Mouse (Mus musculus) kidney, embryonic 14.5 days (tissue): ENCODE measurements around the gene Rps15. TPM values are rescaled to one million over a fixed set of nuclear protein-coding genes. Genes with fewer than 3 reads are reported as not detected.

Experiments
- ATAC-seq: fragments of 200-750 bp; cut with Nextera tagmentation; 2 replicates; pipeline ENCODE4 v1.8.0; 2017; ENCODE audit warnings: moderate number of reproducible peaks, mild to moderate bottlenecking, moderate TSS enrichment, moderate library complexity; ENCODE audit not compliant: low FRiP score, low TSS enrichment
- H3K27ac ChIP-seq: fragments of 300-500 bp; sonication (generic); 2 replicates; pipeline ENCODE4 v1.5.1; 2014; ENCODE audit warnings: low read depth, mild to moderate bottlenecking, low read length, moderate library complexity, mixed read lengths
- H3K27me3 ChIP-seq: fragments of 300-500 bp; sonication (generic); 2 replicates; pipeline ENCODE4 v1.6.1; 2014; ENCODE audit warnings: mild to moderate bottlenecking, low read length; ENCODE audit not compliant: control insufficient read depth, insufficient read depth
- H3K36me3 ChIP-seq: fragments of 300-500 bp; sonication (generic); 2 replicates; pipeline ENCODE4 v1.6.1; 2014; ENCODE audit warnings: low read length, mixed read lengths; ENCODE audit not compliant: control insufficient read depth, insufficient read depth
- H3K4me1 ChIP-seq: fragments of 300-500 bp; sonication (generic); 2 replicates; pipeline ENCODE4 v1.6.1; 2014; ENCODE audit warnings: low read length, mixed read lengths; ENCODE audit not compliant: control insufficient read depth, insufficient read depth
- H3K4me2 ChIP-seq: fragments of 300-500 bp; sonication (generic); replicated peaks from 2 replicates; pipeline ENCODE4 v1.6.1; 2014; ENCODE audit warnings: low read depth, mild to moderate bottlenecking, low read length
- H3K4me3 ChIP-seq: fragments of 300-500 bp; sonication (generic); 2 replicates; pipeline ENCODE4 v1.5.1; 2014; ENCODE audit warnings: mild to moderate bottlenecking, low read length
- H3K9ac ChIP-seq: fragments of 300-500 bp; sonication (generic); 2 replicates; pipeline ENCODE4 v1.6.1; 2014; ENCODE audit warnings: low read depth, mild to moderate bottlenecking, low read length, moderate library complexity
- H3K9me3 ChIP-seq: fragments of 300-500 bp; sonication (generic); 2 replicates; pipeline ENCODE4 v1.6.1; 2016; ENCODE audit warnings: low read length; ENCODE audit not compliant: control insufficient read depth
- WGBS: fragments of 180-500 bp; shearing (Covaris S2); extraction: QIAGEN DNeasy Blood & Tissue Kit; methylation state at CpG from one replicate; pipeline ENCODE4 v1.1.7; 2014; 5-methylcytosine and 5-hydroxymethylcytosine counted together
- polyA plus RNA-seq: library from polyadenylated mRNA; unstranded; fragments of >200 nt; fragmentation: Nextera tagmentation; extraction: Ambion mirVana; gene quantifications from 2 replicates; pipeline ENCODE4 v1.2.1, GENCODE M21; 2014

The Rps15 gene
- polyA plus RNA-seq, 1 experiment from 2014 or later = 1,166 TPM

GRCm38 (mm10) chr10:80295618-80296425 is 3.6 kb downstream of the Rps15 start, which contains the start of gene Apc2:
Apc2 (plus strand) TSS chr10:80295977.
- Histone ChIP-seq H3K9me3 (no peaks in the 10 kb centered on the region), H3K4me1 (peaks cover 10% of the 10 kb centered on the region), H3K27me3 (peaks cover 34% of the 10 kb centered on the region), H3K4me3 (peak within 1 kb of the TSS; percentile 33), H3K9ac (peak within 1 kb of the TSS; percentile 50; the same call in 1 of the 2 replicates), H3K27ac (no peak within 1 kb of the TSS; the same call in 1 of the 2 replicates), H3K36me3 (peaks cover 17% of the 10 kb centered on the region), H3K4me2 (peak within 1 kb of the TSS; percentile 42)
- ATAC-seq = peak; percentile 58
- WGBS = 3% methylated on average over 26 of the region's 26 CpGs

- Histone ChIP-seq H3K4me1 (peaks cover 10% of the 10 kb centered on the region), H3K27ac (no peak overlapping the region), H3K4me3 (no peak overlapping the region; the same call in 1 of the 2 replicates), H3K4me2 (no peak overlapping the region), H3K9me3 (no peaks in the 10 kb centered on the region), H3K9ac (no peak overlapping the region), H3K27me3 (peaks cover 44% of the 10 kb centered on the region), H3K36me3 (peaks cover 17% of the 10 kb centered on the region)
- WGBS = 78% methylated on average over 5 of the region's 5 CpGs
- no peak for ATAC-seq
Observed at GRCm38 (mm10) chr10:80296824-80297223, 4.6 kb downstream of the Rps15 start.

- Histone ChIP-seq H3K9ac (no peak overlapping the region), H3K4me3 (no peak overlapping the region), H3K4me2 (no peak overlapping the region), H3K27ac (no peak overlapping the region), H3K36me3 (peaks cover 17% of the 10 kb centered on the region), H3K27me3 (peaks cover 49% of the 10 kb centered on the region), H3K4me1 (peaks cover 17% of the 10 kb centered on the region), H3K9me3 (no peaks in the 10 kb centered on the region)
- 71% methylated on average over 8 of the region's 8 CpGs for WGBS
- ATAC-seq = no peak
Observed at GRCm38 (mm10) chr10:80297526-80298133, 5.4 kb downstream of the Rps15 start.

GRCm38 (mm10) chr10:80298571-80299281 is 6.5 kb downstream of the Rps15 start:
- Histone ChIP-seq H3K4me3 (peak overlapping the region; percentile 12; the same call in 1 of the 2 replicates), H3K4me1 (peaks cover 13% of the 10 kb centered on the region), H3K9ac (peak overlapping the region; percentile 42; the same call in 1 of the 2 replicates), H3K36me3 (peaks cover 13% of the 10 kb centered on the region), H3K27ac (no peak overlapping the region), H3K4me2 (peak overlapping the region; percentile 19; the same call in 1 of the 2 replicates), H3K9me3 (no peaks in the 10 kb centered on the region), H3K27me3 (peaks cover 49% of the 10 kb centered on the region)
- WGBS = 5% methylated on average over 26 of the region's 26 CpGs
- ATAC-seq = peak; percentile 38; the same call in 1 of the 2 replicates

DNA sequence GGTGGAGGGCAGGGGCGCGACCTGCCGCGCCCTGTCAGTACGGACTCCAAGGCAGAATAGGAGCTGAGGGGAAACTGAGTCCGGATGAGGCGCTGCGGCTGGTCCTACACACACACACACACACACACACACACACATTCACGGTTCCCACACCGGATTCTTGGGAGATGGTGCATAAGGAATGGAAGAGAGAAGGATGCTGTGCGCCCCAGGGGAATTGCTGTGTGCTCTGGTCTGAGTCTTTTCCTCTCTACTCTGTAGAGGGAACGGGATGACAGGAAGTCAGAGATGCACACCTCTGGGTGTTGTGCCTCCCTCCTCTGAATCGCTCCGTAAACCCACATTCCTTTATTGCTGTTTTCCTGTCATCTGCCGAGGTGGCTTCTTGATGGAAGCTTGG is 7.0 kb downstream of the Rps15 start:
- Histone ChIP-seq H3K4me3 (peak overlapping the region; percentile 12; the same call in 1 of the 2 replicates), H3K27ac (no peak overlapping the region), H3K27me3 (peaks cover 50% of the 10 kb centered on the region), H3K36me3 (peaks cover 7% of the 10 kb centered on the region), H3K4me1 (peaks cover 11% of the 10 kb centered on the region; the same call in 1 of the 2 replicates), H3K9ac (peak overlapping the region; percentile 42; the same call in 1 of the 2 replicates), H3K9me3 (no peaks in the 10 kb centered on the region), H3K4me2 (peak overlapping the region; percentile 19; the same call in 1 of the 2 replicates)
- 6% methylated on average over 14 of the region's 15 CpGs for WGBS
- no peak for ATAC-seq

DNA sequence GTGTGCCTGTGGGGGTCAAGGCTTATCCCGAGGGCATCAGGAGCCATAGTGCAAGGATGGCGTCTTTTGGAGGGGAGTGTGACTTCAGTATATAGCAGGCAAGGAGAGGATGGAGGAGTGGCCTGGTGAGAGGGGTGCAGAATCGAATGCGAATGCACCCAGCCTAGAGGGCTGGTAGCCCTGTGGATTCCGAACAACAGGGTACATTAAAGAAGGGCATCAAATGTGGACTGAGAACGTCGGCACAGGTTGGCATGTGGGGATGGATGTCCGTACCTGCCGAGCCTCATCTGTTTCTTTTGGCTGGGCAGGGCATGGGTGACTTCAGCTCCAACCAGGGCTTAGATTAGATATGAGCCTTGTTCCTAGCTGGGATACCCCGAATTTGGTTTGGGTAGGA is 7.6 kb downstream of the Rps15 start:
- Histone ChIP-seq H3K27ac (no peak overlapping the region), H3K36me3 (peaks cover 2% of the 10 kb centered on the region), H3K9ac (no peak overlapping the region), H3K9me3 (no peaks in the 10 kb centered on the region), H3K27me3 (peaks cover 55% of the 10 kb centered on the region), H3K4me3 (no peak overlapping the region), H3K4me1 (peaks cover 11% of the 10 kb centered on the region; the same call in 1 of the 2 replicates), H3K4me2 (no peak overlapping the region)
- ATAC-seq = no peak
- 51% methylated on average over 10 of the region's 10 CpGs for WGBS

GRCm38 (mm10) chr10:80300672-80301181 is 8.5 kb downstream of the Rps15 start:
- peaks cover 10% of the 10 kb centered on the region; the same call in 1 of the 2 replicates for H3K4me1 ChIP-seq
- H3K9ac ChIP-seq = no peak overlapping the region
- peaks cover 63% of the 10 kb centered on the region for H3K27me3 ChIP-seq
- H3K4me2 ChIP-seq = no peak overlapping the region
- H3K9me3 ChIP-seq = no peaks in the 10 kb centered on the region
- no peaks in the 10 kb centered on the region for H3K36me3 ChIP-seq
- no peak for ATAC-seq
- no peak overlapping the region for H3K27ac ChIP-seq
- WGBS = 22% methylated on average over 11 of the region's 11 CpGs
- H3K4me3 ChIP-seq = no peak overlapping the region

GRCm38 (mm10) chr10:80301256-80302081 is 9.2 kb downstream of the Rps15 start:
- Histone ChIP-seq H3K36me3 (no peaks in the 10 kb centered on the region), H3K27ac (no peak overlapping the region), H3K9ac (no peak overlapping the region), H3K27me3 (peaks cover 68% of the 10 kb centered on the region), H3K4me3 (no peak overlapping the region), H3K9me3 (no peaks in the 10 kb centered on the region), H3K4me1 (peaks cover 8% of the 10 kb centered on the region; the same call in 1 of the 2 replicates), H3K4me2 (no peak overlapping the region; the same call in 1 of the 2 replicates)
- ATAC-seq = no peak
- WGBS = 73% methylated on average over 10 of the region's 10 CpGs
